Comparison of ENCODE assay signal across 32 mouse cellular contexts in the genomic region with DNA sequence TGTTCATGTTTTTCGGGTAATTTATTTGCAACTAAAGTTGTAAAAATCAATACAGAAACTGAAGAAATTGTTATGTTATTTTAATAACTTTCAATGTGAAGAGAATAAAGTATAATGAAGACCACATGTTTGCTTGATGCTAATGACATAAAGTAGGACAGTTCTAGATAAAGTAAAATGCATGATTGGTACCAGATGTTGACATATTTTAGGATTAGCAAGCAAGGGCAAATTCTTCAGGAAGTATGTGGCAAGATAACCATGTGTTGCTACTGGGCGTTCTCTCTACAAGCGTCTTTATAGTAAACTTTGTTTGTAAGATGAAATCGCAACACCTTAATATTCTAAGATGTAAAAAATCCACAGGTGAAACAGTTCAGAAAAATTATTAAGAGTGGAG. TPM values are rescaled to one million over a fixed set of nuclear protein-coding genes. Genes with fewer than 3 reads are reported as not detected.
"Had no signal": no experiment of that assay in that cellular context is flagged by ENCODE, and none has a peak within 500 bp of the region (broad histone marks: within the 10 kb centered on the region; RNA-seq: fewer than 3 reads in every experiment).

No protein-coding gene starts in this region.

- H3K4me2 ChIP-seq: kidney, embryonic 15.5 days; limb, embryonic 15.5 days; liver, embryonic 11.5 days; lung, embryonic 14.5 days; midbrain, embryonic 13.5 days had no signal

- H3K4me3 ChIP-seq: kidney, embryonic 15.5 days; limb, embryonic 15.5 days; midbrain, embryonic 10.5 days; midbrain, embryonic 13.5 days; myocyte had no signal

- ATAC-seq: liver, postnatal 0 days; lung, postnatal 0 days; midbrain, embryonic 13.5 days; midbrain, embryonic 16.5 days had no signal

- DNase-seq: kidney, adult 11 months; kidney, adult 8-10 months; kidney, postnatal 10 days; kidney, postnatal 36 days; layer of hippocampus, postnatal 36 days; liver, postnatal 0 days; lung, embryonic 14.5 days; thymus, adult 18-20 months; thymus, postnatal 36 days had no signal

- H3K27me3 ChIP-seq: kidney, embryonic 15.5 days; limb, embryonic 15.5 days; midbrain, embryonic 13.5 days had no signal

- H3K27ac ChIP-seq: kidney, embryonic 15.5 days; limb, embryonic 15.5 days; liver, embryonic 14.5 days; macrophage; midbrain, embryonic 10.5 days; midbrain, embryonic 13.5 days had no signal

- H3K9ac ChIP-seq: kidney, embryonic 15.5 days; limb, embryonic 15.5 days; liver, embryonic 14.5 days; liver, postnatal 0 days; lung, embryonic 14.5 days; midbrain, embryonic 13.5 days had no signal

- H3K9me3 ChIP-seq: kidney, embryonic 15.5 days; limb, embryonic 15.5 days; midbrain, embryonic 10.5 days; midbrain, embryonic 13.5 days had no signal

- H3K4me1 ChIP-seq: kidney, embryonic 15.5 days; limb, embryonic 15.5 days; midbrain, embryonic 10.5 days; midbrain, embryonic 13.5 days had no signal

- H3K36me3 ChIP-seq: kidney, embryonic 15.5 days; limb, embryonic 15.5 days; midbrain, embryonic 10.5 days; midbrain, embryonic 13.5 days had no signal

RNA-seq across cellular contexts. Expression of a gene that starts 2.2 kb away (rescaled TPM):
- total RNA-seq: layer of hippocampus, adult 8-10 months; layer of hippocampus, postnatal 10 days; layer of hippocampus, postnatal 36 days; left cerebral cortex, adult 8-10 months; left cerebral cortex, postnatal 14 days; megakaryocyte, adult 5-6 weeks; monocyte, adult 5-6 weeks had no signal
- polyA plus RNA-seq: kidney, embryonic 15.5 days; limb, embryonic 11.5 days; limb, embryonic 15.5 days; liver, embryonic 11.5 days; liver, embryonic 14.5 days; liver, postnatal 0 days; lung, embryonic 14.5 days; lung, postnatal 0 days; macrophage; midbrain, embryonic 10.5 days; midbrain, embryonic 13.5 days; midbrain, embryonic 16.5 days; myocyte; neural tube, embryonic 11.5 days; neural tube, embryonic 14.5 days; small intestine, adult 2 months; spleen, adult 2 months; stomach, embryonic 16.5 days; testis, adult 2 months had no signal

RNA-seq across cellular contexts. Expression of a gene that starts 13.8 kb away (rescaled TPM):
- total RNA-seq: layer of hippocampus, adult 8-10 months; layer of hippocampus, postnatal 10 days; layer of hippocampus, postnatal 36 days; left cerebral cortex, adult 8-10 months; left cerebral cortex, postnatal 14 days; megakaryocyte, adult 5-6 weeks; monocyte, adult 5-6 weeks had no signal
- polyA plus RNA-seq: kidney, embryonic 15.5 days; limb, embryonic 11.5 days; limb, embryonic 15.5 days; liver, embryonic 11.5 days; liver, embryonic 14.5 days; liver, postnatal 0 days; lung, embryonic 14.5 days; lung, postnatal 0 days; macrophage; midbrain, embryonic 10.5 days; midbrain, embryonic 13.5 days; midbrain, embryonic 16.5 days; myocyte; neural tube, embryonic 11.5 days; neural tube, embryonic 14.5 days; small intestine, adult 2 months; spleen, adult 2 months; stomach, embryonic 16.5 days; testis, adult 2 months had no signal

RNA-seq across cellular contexts. Expression of a gene that starts 22.7 kb away (rescaled TPM):
- total RNA-seq: layer of hippocampus, adult 8-10 months; layer of hippocampus, postnatal 10 days; layer of hippocampus, postnatal 36 days; left cerebral cortex, adult 8-10 months; left cerebral cortex, postnatal 14 days; megakaryocyte, adult 5-6 weeks; monocyte, adult 5-6 weeks had no signal
- polyA plus RNA-seq: kidney, embryonic 15.5 days; limb, embryonic 11.5 days; limb, embryonic 15.5 days; liver, embryonic 11.5 days; liver, embryonic 14.5 days; liver, postnatal 0 days; lung, embryonic 14.5 days; lung, postnatal 0 days; macrophage; midbrain, embryonic 10.5 days; midbrain, embryonic 13.5 days; midbrain, embryonic 16.5 days; myocyte; neural tube, embryonic 11.5 days; neural tube, embryonic 14.5 days; small intestine, adult 2 months; spleen, adult 2 months; stomach, embryonic 16.5 days; testis, adult 2 months had no signal

RNA-seq across cellular contexts. Expression of a gene that starts 32.0 kb away (rescaled TPM):
- total RNA-seq: layer of hippocampus, adult 8-10 months; layer of hippocampus, postnatal 10 days; layer of hippocampus, postnatal 36 days; left cerebral cortex, adult 8-10 months; left cerebral cortex, postnatal 14 days; megakaryocyte, adult 5-6 weeks; monocyte, adult 5-6 weeks had no signal
- polyA plus RNA-seq: kidney, embryonic 15.5 days; limb, embryonic 11.5 days; limb, embryonic 15.5 days; liver, embryonic 11.5 days; liver, embryonic 14.5 days; liver, postnatal 0 days; lung, embryonic 14.5 days; lung, postnatal 0 days; macrophage; midbrain, embryonic 10.5 days; midbrain, embryonic 13.5 days; midbrain, embryonic 16.5 days; myocyte; neural tube, embryonic 11.5 days; neural tube, embryonic 14.5 days; small intestine, adult 2 months; spleen, adult 2 months; stomach, embryonic 16.5 days; testis, adult 2 months had no signal

RNA-seq across cellular contexts. Expression of a gene that starts 37.6 kb away (rescaled TPM):
- total RNA-seq: layer of hippocampus, adult 8-10 months; layer of hippocampus, postnatal 10 days; layer of hippocampus, postnatal 36 days; left cerebral cortex, adult 8-10 months; left cerebral cortex, postnatal 14 days; megakaryocyte, adult 5-6 weeks; monocyte, adult 5-6 weeks had no signal
- polyA plus RNA-seq: kidney, embryonic 15.5 days; limb, embryonic 11.5 days; limb, embryonic 15.5 days; liver, embryonic 11.5 days; liver, embryonic 14.5 days; liver, postnatal 0 days; lung, embryonic 14.5 days; lung, postnatal 0 days; macrophage; midbrain, embryonic 10.5 days; midbrain, embryonic 13.5 days; midbrain, embryonic 16.5 days; myocyte; neural tube, embryonic 11.5 days; neural tube, embryonic 14.5 days; small intestine, adult 2 months; spleen, adult 2 months; stomach, embryonic 16.5 days; testis, adult 2 months had no signal
